Mouse (Mus musculus): ENCODE results near the gene Mapk8.

GRCm38 (mm10) chr14:33329297-33329805 lies 117.6 kb downstream of the Mapk8 start:
- TF ChIP-seq POLR2A (IDR thresholded peaks at IDR 0.05; ENCODE audit: borderline replicate concordance, control insufficient read depth, low read depth, low read length) (no peak), CTCF (IDR thresholded peaks at IDR 0.05; ENCODE audit: control insufficient read depth, insufficient read depth, low read length) (no peak)
